Mouse (Mus musculus) MEL (cell line): ENCODE measurements around the gene Rps11.

Experiments used
- CTCF ChIP-seq, 3 experiments: IDR thresholded peaks in 2 of 3; conservative IDR thresholded peaks in 1 of 3; 2 replicates each; pipeline ENCODE4 v1.5.1; 2011 to 2012; ENCODE audit warnings: low read length in 3 of 3, low read depth in 2 of 3, mild to moderate bottlenecking in 2 of 3, improper control_type of control experiment in 1 of 3, inconsistent platforms in 1 of 3, mixed read lengths in 1 of 3, moderate library complexity in 1 of 3; ENCODE audit not compliant: control insufficient read depth in 1 of 3, insufficient read depth in 1 of 3, poor library complexity in 1 of 3, severe bottlenecking in 1 of 3
- E2F4 ChIP-seq: IDR thresholded peaks from 2 replicates; pipeline ENCODE4 v1.6.1; 2011; ENCODE audit warnings: low read depth, low read length, improper control_type of control experiment, borderline replicate concordance
- ELF1 ChIP-seq: IDR thresholded peaks from 2 replicates; pipeline ENCODE4 v1.6.1; 2014; ENCODE audit warnings: low read depth, mild to moderate bottlenecking, inconsistent platforms, low read length, improper control_type of control experiment, moderate library complexity
- EP300 ChIP-seq, 2 experiments: IDR thresholded peaks; 2 replicates each; pipeline ENCODE4 v1.6.1; 2011; ENCODE audit warnings: improper control_type of control experiment in 2 of 2, low read length in 2 of 2, low read depth in 1 of 2, mild to moderate bottlenecking in 1 of 2
- HCFC1 ChIP-seq: IDR thresholded peaks from 2 replicates; pipeline ENCODE4 v1.6.1; 2012; ENCODE audit warnings: low read depth, mild to moderate bottlenecking, inconsistent platforms, low read length, improper control_type of control experiment, moderate library complexity
- MAFK ChIP-seq: IDR thresholded peaks from 2 replicates; pipeline ENCODE4 v1.6.1; 2011; ENCODE audit warnings: low read depth, mild to moderate bottlenecking, low read length, improper control_type of control experiment, borderline replicate concordance
- NELFE ChIP-seq: IDR thresholded peaks from 2 replicates; pipeline ENCODE4 v1.6.1; 2011; ENCODE audit warnings: low read depth, low read length, improper control_type of control experiment
- POLR2A ChIP-seq, 2 experiments: IDR thresholded peaks; 2 replicates each; pipeline ENCODE4 v1.6.1; 2011 to 2012; ENCODE audit warnings: low read length in 2 of 2, mild to moderate bottlenecking in 2 of 2, control low read depth in 1 of 2, improper control_type of control experiment in 1 of 2, low read depth in 1 of 2, moderate library complexity in 1 of 2; ENCODE audit not compliant: control insufficient read depth in 1 of 2, insufficient read depth in 1 of 2, poor library complexity in 1 of 2
- TCF12 ChIP-seq: IDR thresholded peaks from 2 replicates; pipeline ENCODE4 v1.6.1; 2014; ENCODE audit warnings: low read depth, mild to moderate bottlenecking, inconsistent platforms, low read length, improper control_type of control experiment, moderate library complexity
- UBTF ChIP-seq: IDR thresholded peaks from 2 replicates; pipeline ENCODE4 v1.6.1; 2012; ENCODE audit warnings: low read depth, mild to moderate bottlenecking, inconsistent platforms, low read length, improper control_type of control experiment, moderate library complexity, borderline replicate concordance; ENCODE audit not compliant: insufficient read depth
- USF1 ChIP-seq: IDR thresholded peaks from 2 replicates; pipeline ENCODE4 v1.6.1; 2014; ENCODE audit warnings: low read depth, mild to moderate bottlenecking, inconsistent platforms, low read length, improper control_type of control experiment, moderate library complexity
- USF2 ChIP-seq, 2 experiments: IDR thresholded peaks; 2 replicates each; pipeline ENCODE4 v1.6.1; 2011 to 2012; ENCODE audit warnings: improper control_type of control experiment in 2 of 2, low read length in 2 of 2, borderline replicate concordance in 1 of 2, inconsistent platforms in 1 of 2, low read depth in 1 of 2, mild to moderate bottlenecking in 1 of 2; ENCODE audit not compliant: insufficient read depth in 1 of 2
- ZKSCAN1 ChIP-seq: IDR thresholded peaks from 2 replicates; pipeline ENCODE4 v1.6.1; 2012; ENCODE audit warnings: low read depth, mild to moderate bottlenecking, inconsistent platforms, low read length, improper control_type of control experiment, moderate library complexity

DNA sequence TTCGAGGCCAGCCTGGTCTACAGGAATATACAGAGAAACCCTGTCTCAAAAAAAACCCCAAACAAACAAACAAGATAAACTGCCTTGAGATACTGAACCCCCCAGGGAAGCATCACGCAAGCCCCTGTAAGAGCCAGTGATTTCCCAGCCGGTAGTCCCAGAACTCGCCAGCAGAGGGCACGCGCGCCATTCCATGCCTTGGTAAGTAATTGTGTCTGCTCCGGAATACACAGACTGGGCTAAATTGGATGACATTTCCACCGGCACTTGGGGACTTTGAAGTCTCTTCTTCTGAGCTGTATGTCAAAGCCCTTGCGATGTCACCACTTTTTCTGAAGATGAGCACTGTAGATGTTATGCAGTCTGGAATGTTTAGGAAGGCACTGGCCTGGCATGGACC, 44.4 kb downstream of the Rps11 start:
- no peak for TF ChIP-seq ELF1
- no peak for TF ChIP-seq ZKSCAN1
- no peak for TF ChIP-seq USF2 (IDR thresholded peaks at IDR 0.05; ENCODE audit: borderline replicate concordance in 1 of 2, insufficient read depth in 1 of 2, low read depth in 1 of 2, low read length in 2 of 2)
- TF ChIP-seq CTCF (IDR thresholded peaks at IDR 0.05 in 2 of 3, conservative IDR thresholded peaks at IDR 0.05 in 1 of 3; ENCODE audit: control insufficient read depth in 1 of 3, insufficient read depth in 1 of 3, low read depth in 2 of 3, low read length in 3 of 3, poor library complexity in 1 of 3, severe bottlenecking in 1 of 3) = peak; percentile 89 to 94 (median 93)
- no peak for TF ChIP-seq UBTF
- no peak for TF ChIP-seq POLR2A (IDR thresholded peaks at IDR 0.05; ENCODE audit: control insufficient read depth in 1 of 2, insufficient read depth in 1 of 2, low read depth in 1 of 2, low read length in 2 of 2, poor library complexity in 1 of 2)
- peak in 1 of 2 experiments; percentile 17; a peak in 1 of 4 replicates for TF ChIP-seq EP300 (IDR thresholded peaks at IDR 0.05; ENCODE audit: low read depth in 1 of 2, low read length in 2 of 2)
- no peak for TF ChIP-seq E2F4
- TF ChIP-seq USF1 = no peak
- peak; percentile 45; the same call in 1 of the 2 replicates for TF ChIP-seq HCFC1
- no peak for TF ChIP-seq NELFE
- TF ChIP-seq TCF12 = no peak
- no peak for TF ChIP-seq MAFK
